Mouse (Mus musculus): Measurements from ENCODE around the gene Rex1bd. TPM values are rescaled to one million over a fixed set of nuclear protein-coding genes. Genes with fewer than 3 reads are reported as not detected.

Gene Rex1bd
- polyA plus RNA-seq, 1 experiment from 2014 or later, result 177 TPM

DNA sequence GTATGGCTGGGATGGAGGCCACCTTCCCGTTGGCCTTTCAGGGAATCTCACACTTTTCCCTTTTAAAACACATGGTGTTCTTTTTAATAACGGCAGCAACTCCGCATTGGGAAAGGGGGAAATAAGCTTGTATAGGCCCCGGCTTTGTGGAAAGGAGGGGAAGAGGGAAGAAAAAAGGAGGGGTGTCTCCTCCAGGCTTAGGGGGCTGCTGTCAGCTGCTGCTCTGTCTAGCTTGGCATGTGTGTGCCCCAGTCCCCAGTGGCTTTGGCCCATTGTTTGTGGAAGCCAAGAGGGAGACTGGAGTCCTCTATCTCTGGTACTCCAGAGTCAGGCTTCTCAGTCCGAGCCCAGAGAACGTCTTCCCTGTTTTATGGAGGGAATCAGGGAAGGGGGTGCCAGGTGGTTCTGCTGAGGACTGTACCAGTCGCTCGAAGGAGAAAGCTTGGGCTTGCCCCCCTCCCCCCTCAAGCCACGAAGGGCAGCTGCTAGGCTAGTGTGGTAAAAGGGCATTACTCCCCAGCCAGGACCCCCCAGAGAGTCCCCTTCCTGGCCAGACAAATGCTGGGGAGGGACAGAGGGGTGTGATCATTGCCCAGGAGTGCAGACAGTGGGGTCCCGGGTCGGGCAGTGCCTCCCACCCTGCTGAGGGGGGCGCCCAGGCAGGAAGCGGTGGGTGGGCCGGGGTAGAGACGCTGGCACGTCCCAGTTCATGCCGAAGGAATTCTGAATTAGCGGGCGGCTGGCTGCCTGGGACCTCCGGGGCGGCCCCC lies 11.4 kb downstream of the Rex1bd start:
- H3K4me1 ChIP-seq (replicated peaks), result peaks cover 42% of the 10 kb centered on the region
- no peak overlapping the region for H3K9ac ChIP-seq
- no peak overlapping the region for H3K27ac ChIP-seq (replicated peaks)
- 3% methylated on average over 19 of the region's 21 CpGs for WGBS
- no peak overlapping the region for H3K4me3 ChIP-seq
- peaks cover 99% of the 10 kb centered on the region for H3K27me3 ChIP-seq
- no peaks in the 10 kb centered on the region for H3K9me3 ChIP-seq
- H3K36me3 ChIP-seq, result no peaks in the 10 kb centered on the region
- peak overlapping the region; percentile 14; the same call in 1 of the 2 replicates for H3K4me2 ChIP-seq
- no peak; the same call in 1 of the 2 replicates for ATAC-seq (ENCODE audit: low FRiP score, low read depth)

DNA sequence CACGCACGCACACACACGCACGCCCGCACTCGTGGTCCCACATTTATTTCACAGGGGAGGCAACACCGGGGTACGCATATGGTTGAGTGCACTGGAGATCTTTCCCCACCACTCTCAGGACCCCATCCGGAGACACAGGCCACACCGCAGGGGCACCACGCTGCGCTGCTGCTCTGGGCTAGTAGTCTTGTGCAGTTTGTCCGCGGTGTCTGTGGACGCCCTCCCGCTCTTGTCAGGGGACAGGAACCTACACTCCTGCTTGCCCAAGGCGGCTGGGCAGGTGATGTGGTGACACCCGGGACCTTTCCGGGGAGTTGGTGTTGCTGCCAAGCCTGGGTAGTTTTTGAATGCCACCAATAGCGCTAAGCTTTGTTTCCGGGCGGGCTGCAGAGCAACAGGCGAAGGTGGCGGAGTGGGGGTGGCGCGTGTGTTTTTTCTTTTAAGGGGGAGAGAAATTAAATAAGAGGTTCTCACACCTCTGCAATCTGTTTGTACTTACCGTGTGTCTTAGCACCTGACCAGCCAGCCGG lies 12.1 kb downstream of the Rex1bd start:
- Histone ChIP-seq H3K4me2 (peak overlapping the region; percentile 76), H3K9me3 (no peaks in the 10 kb centered on the region), H3K4me1 (replicated peaks) (peaks cover 46% of the 10 kb centered on the region), H3K9ac (no peak overlapping the region), H3K27me3 (peaks cover 98% of the 10 kb centered on the region), H3K36me3 (no peaks in the 10 kb centered on the region), H3K4me3 (peak overlapping the region; percentile 37), H3K27ac (replicated peaks) (no peak overlapping the region)
- ATAC-seq (ENCODE audit: low FRiP score, low read depth), result no peak
- WGBS, result 2% methylated on average over 28 of the region's 28 CpGs

DNA sequence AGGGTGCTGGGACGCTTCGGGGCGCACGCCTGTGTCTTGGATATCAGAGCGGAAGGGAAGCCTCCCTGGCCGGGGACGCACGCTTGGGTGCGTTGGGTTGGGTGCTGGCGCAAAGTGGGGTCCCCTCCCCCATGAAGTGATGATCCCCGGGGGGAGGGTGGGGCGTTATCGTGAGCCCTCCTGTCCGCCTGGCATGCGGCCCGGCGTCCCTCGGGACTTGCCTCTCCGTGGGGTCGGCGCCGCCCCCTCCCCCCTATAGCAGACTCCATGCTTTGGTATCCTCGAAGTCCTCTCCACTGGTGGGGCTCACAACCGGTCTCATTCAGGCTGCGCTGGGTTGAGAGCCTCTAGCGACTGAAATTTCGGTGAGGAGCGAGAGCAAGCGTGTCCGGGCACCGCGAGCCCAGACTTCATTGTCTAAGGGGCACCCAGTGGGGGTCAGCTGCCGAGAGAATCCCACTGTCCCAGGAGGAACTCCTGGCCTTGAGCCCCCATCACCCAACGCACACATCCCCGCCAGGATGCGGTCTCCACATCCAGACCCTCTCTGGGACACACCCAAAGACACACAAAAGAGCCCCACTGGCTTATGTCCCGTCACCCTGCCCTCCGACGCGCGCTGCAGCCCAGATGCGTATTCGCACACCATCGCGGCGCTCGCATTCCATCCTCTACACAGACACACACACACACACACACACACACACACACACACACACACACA lies 12.7 kb downstream of the Rex1bd start:
- Histone ChIP-seq H3K4me3 (peak overlapping the region; percentile 37), H3K9ac (no peak overlapping the region; the same call in 1 of the 2 replicates), H3K36me3 (no peaks in the 10 kb centered on the region), H3K9me3 (no peaks in the 10 kb centered on the region), H3K4me1 (replicated peaks) (peaks cover 52% of the 10 kb centered on the region), H3K27ac (replicated peaks) (no peak overlapping the region), H3K4me2 (peak overlapping the region; percentile 76), H3K27me3 (peaks cover 98% of the 10 kb centered on the region)
- ATAC-seq (ENCODE audit: low FRiP score, low read depth), result no peak
- WGBS, result 1% methylated on average over 38 of the region's 47 CpGs

GRCm38 (mm10) chr8:70492664-70493640 lies 13.6 kb downstream of the Rex1bd start, which contains the start of gene Crlf1:
Crlf1 (plus strand) TSS chr8:70493158.
- ATAC-seq (ENCODE audit: low FRiP score, low read depth), result no peak
- H3K4me2 ChIP-seq, result peak within 1 kb of the TSS; percentile 76
- under 1% methylated on average over 48 of the region's 93 CpGs for WGBS
- H3K4me1 ChIP-seq (replicated peaks), result peaks cover 61% of the 10 kb centered on the region
- no peaks in the 10 kb centered on the region for H3K36me3 ChIP-seq
- H3K4me3 ChIP-seq, result peak within 1 kb of the TSS; percentile 37
- peak within 1 kb of the TSS; percentile 14 for H3K9ac ChIP-seq
- peaks cover 98% of the 10 kb centered on the region for H3K27me3 ChIP-seq
- H3K27ac ChIP-seq (replicated peaks), result no peak within 1 kb of the TSS
- H3K9me3 ChIP-seq, result no peaks in the 10 kb centered on the region

- no peak overlapping the region for H3K9ac ChIP-seq
- no peaks in the 10 kb centered on the region for H3K36me3 ChIP-seq
- no peak for ATAC-seq (ENCODE audit: low FRiP score, low read depth)
- no peak overlapping the region for H3K4me2 ChIP-seq
- peaks cover 87% of the 10 kb centered on the region for H3K27me3 ChIP-seq
- H3K9me3 ChIP-seq, result no peaks in the 10 kb centered on the region
- H3K4me3 ChIP-seq, result 0 out of 2 replicates have a peak overlapping the region, but pooled peaks have one; percentile 2
- H3K4me1 ChIP-seq (replicated peaks), result peaks cover 78% of the 10 kb centered on the region
- H3K27ac ChIP-seq (replicated peaks), result no peak overlapping the region
- WGBS, result 2% methylated on average over 20 of the region's 20 CpGs
These were observed 15.6 kb downstream of the Rex1bd start for GRCm38 (mm10) chr8:70490880-70491495.

DNA sequence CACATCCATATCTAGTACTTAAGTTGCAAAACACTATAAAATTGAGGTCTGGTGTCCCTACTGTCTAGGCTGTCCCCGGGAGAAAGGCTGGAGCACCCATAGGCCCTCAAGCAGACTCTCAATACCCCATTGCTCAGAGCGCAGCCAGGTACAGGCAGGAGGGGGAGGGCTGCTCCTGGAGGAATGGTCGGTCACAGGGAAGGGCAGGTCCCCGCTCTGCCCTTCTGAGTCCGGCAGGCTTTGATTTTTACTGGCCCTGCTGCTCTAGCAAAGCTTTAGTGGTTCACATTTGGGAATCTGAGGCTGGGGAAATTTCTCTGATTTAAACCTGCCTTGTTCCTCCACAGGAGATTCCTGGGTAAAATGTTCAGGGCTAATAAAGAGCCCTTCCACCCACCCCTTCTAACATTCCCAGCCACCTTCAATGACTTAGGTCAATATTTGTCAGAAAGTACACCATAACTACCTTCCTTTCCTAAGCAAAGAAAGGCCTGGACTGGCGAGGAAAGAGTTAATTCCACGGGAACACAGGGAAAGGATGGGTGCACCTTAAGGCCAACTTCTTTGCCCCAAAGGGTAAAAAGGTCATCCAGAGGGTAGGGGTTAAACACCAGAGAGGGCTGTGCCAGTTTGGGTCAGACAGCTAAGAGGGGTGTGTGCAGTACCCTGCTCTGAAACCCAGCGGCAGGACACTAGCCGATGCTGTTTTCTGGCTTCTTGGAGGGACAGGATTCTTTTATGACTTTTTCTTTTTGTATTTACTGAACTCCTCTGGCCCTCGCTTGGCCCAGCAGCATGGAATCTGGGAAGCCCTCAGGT lies 16.3 kb downstream of the Rex1bd start:
- 8% methylated on average over 10 of the region's 10 CpGs for WGBS
- H3K9ac ChIP-seq, result no peak overlapping the region
- H3K9me3 ChIP-seq, result no peaks in the 10 kb centered on the region
- ATAC-seq (ENCODE audit: low FRiP score, low read depth), result no peak
- H3K27me3 ChIP-seq, result peaks cover 87% of the 10 kb centered on the region
- H3K4me3 ChIP-seq, result 0 out of 2 replicates have a peak overlapping the region, but pooled peaks have one; percentile 2
- peaks cover 73% of the 10 kb centered on the region for H3K4me1 ChIP-seq (replicated peaks)
- no peak overlapping the region for H3K4me2 ChIP-seq
- no peaks in the 10 kb centered on the region for H3K36me3 ChIP-seq
- H3K27ac ChIP-seq (replicated peaks), result no peak overlapping the region

DNA sequence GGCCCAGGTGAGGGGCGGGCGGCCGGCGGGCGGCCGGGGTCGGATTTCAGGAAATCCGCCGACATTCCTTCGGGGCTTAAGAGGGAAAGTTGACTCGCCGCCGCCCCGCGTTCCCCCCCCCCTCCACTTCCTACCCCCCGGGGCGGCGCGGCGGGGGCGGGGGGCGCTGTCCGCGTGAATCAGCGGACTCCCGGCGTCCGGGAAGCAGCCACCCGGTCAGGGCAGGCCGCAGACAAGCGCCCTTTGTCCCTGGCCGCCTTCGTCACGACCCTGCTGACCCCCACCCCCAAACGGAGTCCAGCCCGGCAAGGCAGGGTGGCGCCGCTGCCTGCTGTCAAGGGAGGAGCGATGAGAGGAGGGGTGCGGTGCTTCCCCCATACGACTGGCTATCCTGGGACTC lies 17.0 kb downstream of the Rex1bd start:
- Histone ChIP-seq H3K4me2 (peak overlapping the region; percentile 37), H3K36me3 (peaks cover 3% of the 10 kb centered on the region; the same call in 1 of the 2 replicates), H3K27me3 (peaks cover 87% of the 10 kb centered on the region), H3K27ac (replicated peaks) (no peak overlapping the region), H3K4me1 (replicated peaks) (peaks cover 67% of the 10 kb centered on the region), H3K9me3 (no peaks in the 10 kb centered on the region), H3K9ac (no peak overlapping the region), H3K4me3 (peak overlapping the region; percentile 13; the same call in 1 of the 2 replicates)
- WGBS, result under 1% methylated on average over 37 of the region's 41 CpGs
- ATAC-seq (ENCODE audit: low FRiP score, low read depth), result no peak

GRCm38 (mm10) chr8:70488931-70489470 lies 17.6 kb downstream of the Rex1bd start:
- 3% methylated on average over 14 of the region's 14 CpGs for WGBS
- peaks cover 62% of the 10 kb centered on the region for H3K4me1 ChIP-seq (replicated peaks)
- H3K4me2 ChIP-seq, result peak overlapping the region; percentile 69
- no peak for ATAC-seq (ENCODE audit: low FRiP score, low read depth)
- H3K9ac ChIP-seq, result no peak overlapping the region
- no peak overlapping the region for H3K27ac ChIP-seq (replicated peaks)
- no peaks in the 10 kb centered on the region for H3K9me3 ChIP-seq
- H3K4me3 ChIP-seq, result peak overlapping the region; percentile 13; the same call in 1 of the 2 replicates
- H3K27me3 ChIP-seq, result peaks cover 88% of the 10 kb centered on the region
- peaks cover 4% of the 10 kb centered on the region; the same call in 1 of the 2 replicates for H3K36me3 ChIP-seq

- 4% methylated on average over 46 of the region's 55 CpGs for WGBS
- ATAC-seq (ENCODE audit: low FRiP score, low read depth), result no peak
- H3K9me3 ChIP-seq, result no peaks in the 10 kb centered on the region
- peaks cover 83% of the 10 kb centered on the region for H3K27me3 ChIP-seq
- H3K27ac ChIP-seq (replicated peaks), result no peak overlapping the region
- H3K4me3 ChIP-seq, result peak overlapping the region; percentile 64
- peaks cover 4% of the 10 kb centered on the region; the same call in 1 of the 2 replicates for H3K36me3 ChIP-seq
- peaks cover 54% of the 10 kb centered on the region for H3K4me1 ChIP-seq (replicated peaks)
- H3K9ac ChIP-seq, result no peak overlapping the region
- H3K4me2 ChIP-seq, result peak overlapping the region; percentile 69
These were observed 18.4 kb downstream of the Rex1bd start for GRCm38 (mm10) chr8:70487993-70488796.

Measured in hindbrain, embryonic 15.5 days (tissue).